9 mouse cellular contexts compared by ENCODE assay signal in the genomic region with DNA sequence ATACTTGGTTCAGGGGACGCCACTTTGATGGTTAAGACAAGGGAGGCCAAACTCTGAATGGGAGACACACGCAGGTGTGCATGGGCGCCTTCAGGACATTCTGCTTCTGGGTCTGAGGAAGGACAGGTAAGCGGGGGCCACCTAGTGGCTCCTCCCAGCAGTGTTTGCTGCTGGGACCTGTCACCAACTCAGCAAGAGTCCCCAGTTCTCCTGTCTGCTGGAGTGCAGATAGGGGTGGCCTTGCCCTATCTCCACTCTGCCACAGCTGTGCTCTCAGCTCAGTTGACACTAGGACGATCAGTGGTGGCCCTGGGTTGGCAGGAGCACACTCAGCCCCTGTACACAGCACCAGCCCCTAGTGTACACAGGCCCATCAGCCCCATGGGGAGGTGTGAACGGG. TPM values are rescaled to one million over a fixed set of nuclear protein-coding genes. Genes with fewer than 3 reads are reported as not detected.
DNase-seq lines count a peak whose midpoint lies in the region; ATAC-seq and TF ChIP-seq lines count a peak whose summit lies in the region.
"Had no signal": no experiment of that assay in that cellular context is flagged by ENCODE, and none has a peak within 500 bp of the region (broad histone marks: within the 10 kb centered on the region; RNA-seq: fewer than 3 reads in every experiment).

No protein-coding gene starts in this region.

- DNase-seq in heart, adult 2 months = peak; percentile 21 to 30
- peak; percentile 62 for DNase-seq in MEL (ENCODE audit: low read depth, low spot score)
- DNase-seq in limb, embryonic 14.5 days (ENCODE audit: low spot score) = peak; percentile 27
- DNase-seq in gastrocnemius, adult 18-20 months (ENCODE audit: low spot score) = no peak

- H3K4me3 ChIP-seq in heart, adult 2 months = no peak overlapping the region
- H3K4me3 ChIP-seq in heart, embryonic 12.5 days = no peak overlapping the region
- no peak overlapping the region for H3K4me3 ChIP-seq in MEL (ENCODE audit: control insufficient read depth in 1 of 2, insufficient read depth in 1 of 2, low read depth in 2 of 2, low read length in 2 of 2)
- H3K4me3 ChIP-seq in embryonic fibroblast, embryonic 13.5 days (ENCODE audit: insufficient read depth, low read length) = no peak overlapping the region
- H3K4me3 ChIP-seq in limb, embryonic 14.5 days (replicated peaks; ENCODE audit: low read length) = no peak overlapping the region
- H3K4me3 ChIP-seq: lung, embryonic 15.5 days had no signal

- peak; percentile 70 for TF ChIP-seq CTCF in heart, adult 2 months (IDR thresholded peaks at IDR 0.05)
- peak; percentile 51 to 76 (median 66); a peak in 5 of 6 replicates for TF ChIP-seq CTCF in MEL (IDR thresholded peaks at IDR 0.05 in 2 of 3, conservative IDR thresholded peaks at IDR 0.05 in 1 of 3; ENCODE audit: control insufficient read depth in 1 of 3, insufficient read depth in 1 of 3, low read depth in 2 of 3, low read length in 3 of 3, poor library complexity in 1 of 3, severe bottlenecking in 1 of 3)
- 0 out of 2 replicates have a peak, but pooled peaks have one; percentile 18 for TF ChIP-seq CTCF in embryonic fibroblast, embryonic 13.5 days (IDR thresholded peaks at IDR 0.05; ENCODE audit: borderline replicate concordance, insufficient read depth, low read length)

- no peaks in the 10 kb centered on the region for H3K36me3 ChIP-seq in heart, adult 2 months (ENCODE audit: control insufficient read depth, insufficient read depth, low read length)
- H3K36me3 ChIP-seq in heart, embryonic 12.5 days = no peaks in the 10 kb centered on the region
- no peaks in the 10 kb centered on the region for H3K36me3 ChIP-seq in MEL (ENCODE audit: control insufficient read depth in 1 of 2, insufficient read depth in 2 of 2, low read length in 2 of 2)
- no peaks in the 10 kb centered on the region for H3K36me3 ChIP-seq in limb, embryonic 14.5 days (ENCODE audit: control insufficient read depth, insufficient read depth, low read length)
- H3K36me3 ChIP-seq: lung, embryonic 15.5 days had no signal

- 20% methylated on average over 6 of the region's 6 CpGs for WGBS in heart, adult 2 months
- WGBS in heart, embryonic 12.5 days = 7% methylated on average over 6 of the region's 6 CpGs
- WGBS in limb, embryonic 14.5 days = 15% methylated on average over 6 of the region's 6 CpGs

- H3K4me2 ChIP-seq in heart, embryonic 12.5 days = no peak overlapping the region
- H3K4me2 ChIP-seq in limb, embryonic 14.5 days (replicated peaks; ENCODE audit: low read depth, low read length, severe bottlenecking) = no peak overlapping the region
- H3K4me2 ChIP-seq: lung, embryonic 15.5 days had no signal

- no peaks in the 10 kb centered on the region for H3K4me1 ChIP-seq in heart, adult 2 months (ENCODE audit: control insufficient read depth, insufficient read depth, low read length)
- H3K4me1 ChIP-seq in heart, embryonic 12.5 days (replicated peaks) = peaks cover 32% of the 10 kb centered on the region
- H3K4me1 ChIP-seq in MEL (ENCODE audit: control insufficient read depth in 1 of 2, insufficient read depth in 2 of 2, low read length in 2 of 2) = no peaks in the 10 kb centered on the region
- H3K4me1 ChIP-seq in embryonic fibroblast, embryonic 13.5 days (ENCODE audit: control insufficient read depth, insufficient read depth, low read length) = no peaks in the 10 kb centered on the region
- H3K4me1 ChIP-seq in limb, embryonic 14.5 days (ENCODE audit: control insufficient read depth, insufficient read depth, low read length) = peaks cover 14% of the 10 kb centered on the region

- peaks cover 25% of the 10 kb centered on the region for H3K27me3 ChIP-seq in heart, adult 2 months (ENCODE audit: control insufficient read depth, insufficient read depth, low read length)
- H3K27me3 ChIP-seq in heart, embryonic 12.5 days (replicated peaks) = peaks cover 62% of the 10 kb centered on the region
- no peaks in the 10 kb centered on the region for H3K27me3 ChIP-seq in MEL (ENCODE audit: control insufficient read depth in 1 of 2, insufficient read depth in 2 of 2, low read length in 2 of 2)
- peaks cover 39% of the 10 kb centered on the region for H3K27me3 ChIP-seq in limb, embryonic 14.5 days (ENCODE audit: control insufficient read depth, insufficient read depth, low read length)

- H3K9me3 ChIP-seq in heart, embryonic 12.5 days (replicated peaks) = no peaks in the 10 kb centered on the region
- H3K9me3 ChIP-seq in MEL (replicated peaks; ENCODE audit: insufficient read depth, low read length) = no peaks in the 10 kb centered on the region
- no peaks in the 10 kb centered on the region for H3K9me3 ChIP-seq in limb, embryonic 14.5 days (ENCODE audit: control insufficient read depth, low read length)
- H3K9me3 ChIP-seq: lung, embryonic 15.5 days had no signal

- intact Hi-C loops in heart, adult 2 months (cut with DNase I) = loop anchor here (2.0 kb wide), 1 partner anchor 159 kb away; a partner anchor contains a TSS

- peak; percentile 50 for TF ChIP-seq RAD21 in MEL (IDR thresholded peaks at IDR 0.05; ENCODE audit: low read depth, low read length)

- no peak for ATAC-seq in heart, embryonic 12.5 days (ENCODE audit: insufficient number of reproducible peaks, low FRiP score)
- no peak for ATAC-seq in limb, embryonic 14.5 days (ENCODE audit: low FRiP score, low read depth)
- ATAC-seq in neutrophil, adult 5-6 weeks (ENCODE audit: extremely low read depth, insufficient number of reproducible peaks, low FRiP score, poor library complexity, severe bottlenecking) = peak; percentile 49
- ATAC-seq in monocyte, adult 5-6 weeks (replicated peaks; ENCODE audit: insufficient number of reproducible peaks, low FRiP score, low TSS enrichment, poor library complexity, severe bottlenecking) = no peak

- TF ChIP-seq POLR2A in heart, adult 2 months (IDR thresholded peaks at IDR 0.05; ENCODE audit: insufficient read depth, low read depth, low read length) = no peak
- no peak for TF ChIP-seq POLR2A in MEL (IDR thresholded peaks at IDR 0.05; ENCODE audit: control insufficient read depth in 1 of 2, insufficient read depth in 1 of 2, low read depth in 1 of 2, low read length in 2 of 2, poor library complexity in 1 of 2)
- TF ChIP-seq POLR2A in embryonic fibroblast, embryonic 13.5 days (IDR thresholded peaks at IDR 0.05; ENCODE audit: low read depth, low read length) = no peak
- TF ChIP-seq POLR2A in limb, embryonic 14.5 days (IDR thresholded peaks at IDR 0.05; ENCODE audit: borderline replicate concordance, extremely low read depth, insufficient read depth, insufficient read length) = no peak

- H3K79me2 ChIP-seq in heart, adult 2 months (replicated peaks; ENCODE audit: control insufficient read depth, insufficient read depth, low read length) = no peaks in the 10 kb centered on the region
- no peaks in the 10 kb centered on the region for H3K79me2 ChIP-seq in MEL (ENCODE audit: control insufficient read depth, insufficient read depth, low read length, poor library complexity)

- TF ChIP-seq EP300 in heart, adult 2 months (IDR thresholded peaks at IDR 0.05; ENCODE audit: insufficient read depth, low read depth, low read length) = no peak
- no peak; a peak in 1 of 4 replicates for TF ChIP-seq EP300 in MEL (IDR thresholded peaks at IDR 0.05; ENCODE audit: low read depth in 1 of 2, low read length in 2 of 2)

- no peak overlapping the region for H3K9ac ChIP-seq in heart, adult 2 months (ENCODE audit: low read depth, low read length)
- no peak overlapping the region for H3K9ac ChIP-seq in heart, embryonic 12.5 days
- no peak overlapping the region for H3K9ac ChIP-seq in MEL (ENCODE audit: control insufficient read depth, low read depth, low read length, poor library complexity, severe bottlenecking)
- no peak overlapping the region for H3K9ac ChIP-seq in limb, embryonic 14.5 days (ENCODE audit: low read depth, low read length, severe bottlenecking)
- H3K9ac ChIP-seq: lung, embryonic 15.5 days had no signal

- H3K27ac ChIP-seq in heart, adult 2 months = no peak overlapping the region
- no peak overlapping the region for H3K27ac ChIP-seq in heart, embryonic 12.5 days (ENCODE audit: poor library complexity, severe bottlenecking)
- H3K27ac ChIP-seq in MEL (ENCODE audit: control insufficient read depth, low read depth, low read length) = no peak overlapping the region
- no peak overlapping the region for H3K27ac ChIP-seq in embryonic fibroblast, embryonic 13.5 days (ENCODE audit: insufficient read depth, low read length)
- no peak overlapping the region for H3K27ac ChIP-seq in limb, embryonic 14.5 days (replicated peaks; ENCODE audit: low read depth, low read length)
- H3K27ac ChIP-seq: lung, embryonic 15.5 days had no signal

RNA-seq across cellular contexts. Expression of a gene that starts 2.1 kb away (rescaled TPM):
- total RNA-seq in heart, adult 2 months (2021) = not detected
- polyA plus RNA-seq in heart, adult 2 months (2012; rRNA removed) = not detected in 2 replicates
- polyA plus RNA-seq in heart, embryonic 12.5 days (2016; fragmentation: Nextera tagmentation; extraction: Ambion mirVana) = 0.04 and 0.08 TPM in 2 replicates
- not detected in 2 replicates for total RNA-seq in MEL (2012; rRNA removed)
- polyA plus RNA-seq in MEL (2012; ENCODE audit: insufficient read depth in 1 of 2, insufficient read length in 2 of 2, low read depth in 1 of 2, low replicate concordance in 2 of 2, missing spikeins in 1 of 2) = not detected
- polyA plus RNA-seq in embryonic fibroblast, embryonic 13.5 days (2011; ENCODE audit: insufficient read length, low read depth, missing spikeins) = 0.11 TPM in 1 of 2 replicates, not detected in the other
- polyA plus RNA-seq in limb, embryonic 14.5 days (2012; rRNA removed) = 0.34 and 0.40 TPM in 2 replicates
- 0.17 and 0.28 TPM in 2 replicates for polyA plus RNA-seq in limb, embryonic 14.5 days (2014; fragmentation: Nextera tagmentation; extraction: Ambion mirVana)
- not detected in 2 replicates for total RNA-seq in neutrophil, adult 5-6 weeks (2017)
- total RNA-seq in gastrocnemius, adult 18-20 months (2021) = under 1 TPM in 1 of 2 experiments, not detected in 1; 0.05 TPM
- total RNA-seq in monocyte, adult 5-6 weeks (2017) = 0.19 TPM in 1 of 3 replicates, not detected in the others
- polyA plus RNA-seq: lung, embryonic 15.5 days had no signal

RNA-seq across cellular contexts. Expression of a gene that starts 37.5 kb away (rescaled TPM):
- total RNA-seq in heart, adult 2 months (2021) = not detected
- 0.04 TPM in 1 of 2 replicates, not detected in the other for polyA plus RNA-seq in heart, adult 2 months (2012; rRNA removed)
- polyA plus RNA-seq in heart, embryonic 12.5 days (2016; fragmentation: Nextera tagmentation; extraction: Ambion mirVana) = 0.08 TPM in 1 of 2 replicates, not detected in the other
- not detected in 2 replicates for total RNA-seq in MEL (2012; rRNA removed)
- polyA plus RNA-seq in MEL (2012; ENCODE audit: insufficient read depth in 1 of 2, insufficient read length in 2 of 2, low read depth in 1 of 2, low replicate concordance in 2 of 2, missing spikeins in 1 of 2) = under 1 TPM in 1 of 2 experiments, not detected in 1; 0.13 TPM
- not detected in 2 replicates for polyA plus RNA-seq in embryonic fibroblast, embryonic 13.5 days (2011; ENCODE audit: insufficient read length, low read depth, missing spikeins)
- polyA plus RNA-seq in limb, embryonic 14.5 days (2012; rRNA removed) = 0.12 and 0.16 TPM in 2 replicates
- 0.30 TPM in 2 replicates for polyA plus RNA-seq in limb, embryonic 14.5 days (2014; fragmentation: Nextera tagmentation; extraction: Ambion mirVana)
- total RNA-seq in neutrophil, adult 5-6 weeks (2017) = 2.6 and 2.8 TPM in 2 replicates
- not detected for total RNA-seq in gastrocnemius, adult 18-20 months (2021)
- 9.8 to 19.1 TPM (median 10.5 TPM) in 3 replicates for total RNA-seq in monocyte, adult 5-6 weeks (2017)

RNA-seq across cellular contexts. Expression of a gene that starts 39.2 kb away (rescaled TPM):
- under 1 TPM; 0.36 to 0.57 TPM for total RNA-seq in heart, adult 2 months (2021)
- polyA plus RNA-seq in heart, adult 2 months (2012; rRNA removed) = 1.2 and 2.3 TPM in 2 replicates
- 1.1 and 1.3 TPM in 2 replicates for polyA plus RNA-seq in heart, embryonic 12.5 days (2016; fragmentation: Nextera tagmentation; extraction: Ambion mirVana)
- not detected in 2 replicates for total RNA-seq in MEL (2012; rRNA removed)
- polyA plus RNA-seq in MEL (2012; ENCODE audit: insufficient read depth in 1 of 2, insufficient read length in 2 of 2, low read depth in 1 of 2, low replicate concordance in 2 of 2, missing spikeins in 1 of 2) = not detected
- polyA plus RNA-seq in embryonic fibroblast, embryonic 13.5 days (2011; ENCODE audit: insufficient read length, low read depth, missing spikeins) = 0.09 and 0.37 TPM in 2 replicates
- polyA plus RNA-seq in limb, embryonic 14.5 days (2012; rRNA removed) = 1.1 and 1.6 TPM in 2 replicates
- polyA plus RNA-seq in limb, embryonic 14.5 days (2014; fragmentation: Nextera tagmentation; extraction: Ambion mirVana) = 0.68 and 0.84 TPM in 2 replicates
- not detected in 2 replicates for total RNA-seq in neutrophil, adult 5-6 weeks (2017)
- total RNA-seq in gastrocnemius, adult 18-20 months (2021) = under 1 TPM; 0.16 to 0.33 TPM
- total RNA-seq in monocyte, adult 5-6 weeks (2017) = not detected in 3 replicates

Comparison
In these comparisons a context has a peak if more than half of its experiments do, and no peak if none do; other contexts are left out.
1. CTCF ChIP-seq: peak in every context shown above with its lines; median percentile 70 in heart, adult 2 months; 66 in MEL; 18 in embryonic fibroblast, embryonic 13.5 days.